Mouse (Mus musculus) intestine, embryonic 15.5 days (tissue): Measurements from ENCODE around the gene Fam196b. TPM values are rescaled to one million over a fixed set of nuclear protein-coding genes. Genes with fewer than 3 reads are reported as not detected.

Source experiments
- ATAC-seq: fragments of 200-750 bp; cut with Nextera tagmentation; 2 replicates; pipeline ENCODE4 v1.8.0; 2017; ENCODE audit warnings: moderate TSS enrichment, moderate library complexity
- H3K27ac ChIP-seq: fragments of 300-500 bp; sonication (generic); 2 replicates; pipeline ENCODE4 v1.5.1; 2015; ENCODE audit warnings: mild to moderate bottlenecking, inconsistent platforms
- H3K27me3 ChIP-seq: fragments of 300-500 bp; sonication (generic); replicated peaks from 2 replicates; pipeline ENCODE4 v1.6.1; 2015; ENCODE audit warnings: inconsistent platforms
- H3K36me3 ChIP-seq: fragments of 300-500 bp; sonication (generic); 2 replicates; pipeline ENCODE4 v1.6.1; 2015; ENCODE audit warnings: inconsistent platforms
- H3K4me1 ChIP-seq: fragments of 300-500 bp; sonication (generic); replicated peaks from 2 replicates; pipeline ENCODE4 v1.6.1; 2015; ENCODE audit warnings: inconsistent platforms
- H3K4me2 ChIP-seq: fragments of 300-500 bp; sonication (generic); replicated peaks from 2 replicates; pipeline ENCODE4 v1.6.1; 2015; ENCODE audit warnings: mild to moderate bottlenecking, inconsistent platforms
- H3K4me3 ChIP-seq: fragments of 300-500 bp; sonication (generic); replicated peaks from 2 replicates; pipeline ENCODE4 v1.5.1; 2015; ENCODE audit warnings: inconsistent platforms
- H3K9ac ChIP-seq: fragments of 300-500 bp; sonication (generic); 2 replicates; pipeline ENCODE4 v1.6.1; 2015; ENCODE audit warnings: inconsistent platforms
- H3K9me3 ChIP-seq: fragments of 300-500 bp; sonication (generic); 2 replicates; pipeline ENCODE4 v1.6.1; 2016; ENCODE audit warnings: inconsistent platforms
- WGBS: fragments of 180-500 bp; shearing (Covaris S2); methylation state at CpG from one replicate; pipeline ENCODE4 v1.1.7; 2015; 5-methylcytosine and 5-hydroxymethylcytosine counted together
- polyA plus RNA-seq: library from polyadenylated mRNA; unstranded; fragments of >200 nt; fragmentation: Nextera tagmentation; extraction: Ambion mirVana; gene quantifications from 2 replicates; pipeline ENCODE4 v1.2.1, GENCODE M21; 2015

The Fam196b gene
- polyA plus RNA-seq, 1 experiment from 2014 or later, result 0.21 TPM

DNA sequence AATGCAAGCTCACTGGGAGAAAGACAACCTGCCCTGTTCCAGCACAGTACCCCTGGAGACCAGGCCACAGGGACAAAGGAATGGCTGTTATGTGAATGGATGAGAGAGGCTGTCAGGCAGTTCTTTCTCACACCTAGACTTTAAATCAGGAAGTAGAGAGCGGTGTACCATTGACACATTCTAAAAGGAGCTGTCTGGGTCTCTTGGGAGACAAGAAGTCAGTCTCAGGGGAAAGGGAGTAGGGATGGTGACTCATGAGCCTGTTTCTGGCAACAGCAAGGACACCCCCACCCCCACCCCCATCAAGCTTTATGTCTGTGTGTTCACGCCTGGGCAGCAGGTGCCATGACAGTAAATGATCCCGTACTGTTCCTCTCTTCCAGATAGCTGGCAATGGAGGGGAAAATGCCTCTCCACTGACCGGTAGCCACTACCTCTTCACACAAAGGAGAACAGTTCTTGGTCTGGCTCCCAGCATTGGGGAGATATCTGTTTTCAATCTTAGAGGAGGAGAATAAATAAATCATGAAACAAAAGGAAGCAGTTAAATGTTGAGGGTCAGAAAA, 29.2 kb downstream of the Fam196b start:
- no peak for ATAC-seq
- Histone ChIP-seq H3K9me3 (no peaks in the 10 kb centered on the region), H3K9ac (no peak overlapping the region), H3K4me2 (no peak overlapping the region), H3K27ac (no peak overlapping the region), H3K4me3 (no peak overlapping the region), H3K36me3 (no peaks in the 10 kb centered on the region), H3K4me1 (no peaks in the 10 kb centered on the region), H3K27me3 (no peaks in the 10 kb centered on the region)
- WGBS, result 70% methylated on average over 4 of the region's 4 CpGs

DNA sequence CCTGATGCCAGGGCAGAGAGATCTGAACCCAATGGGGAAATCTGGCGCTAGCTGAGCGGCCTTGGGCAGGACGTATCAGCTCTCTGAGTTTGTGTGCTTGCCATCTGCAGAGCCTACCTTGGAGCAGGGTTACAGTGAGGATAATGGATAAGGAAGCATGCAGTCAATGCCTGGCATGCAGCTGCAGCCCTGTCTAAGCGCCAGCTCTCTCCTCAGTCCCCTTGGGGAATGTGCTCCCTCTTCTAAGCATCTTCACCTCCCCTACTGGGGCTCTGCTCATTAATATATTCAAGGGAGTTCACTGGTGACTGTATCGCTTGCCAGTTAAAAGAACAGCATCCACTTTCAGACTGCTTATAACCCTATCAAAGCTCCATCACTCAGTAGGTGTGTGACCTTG, 29.7 kb downstream of the Fam196b start:
- no peaks in the 10 kb centered on the region for H3K27me3 ChIP-seq
- no peaks in the 10 kb centered on the region for H3K36me3 ChIP-seq
- WGBS, result 65% methylated on average over 5 of the region's 5 CpGs
- no peak overlapping the region for H3K27ac ChIP-seq
- no peaks in the 10 kb centered on the region for H3K4me1 ChIP-seq
- H3K9ac ChIP-seq, result no peak overlapping the region
- no peak overlapping the region for H3K4me3 ChIP-seq
- no peaks in the 10 kb centered on the region for H3K9me3 ChIP-seq
- ATAC-seq, result no peak
- H3K4me2 ChIP-seq, result no peak overlapping the region

DNA sequence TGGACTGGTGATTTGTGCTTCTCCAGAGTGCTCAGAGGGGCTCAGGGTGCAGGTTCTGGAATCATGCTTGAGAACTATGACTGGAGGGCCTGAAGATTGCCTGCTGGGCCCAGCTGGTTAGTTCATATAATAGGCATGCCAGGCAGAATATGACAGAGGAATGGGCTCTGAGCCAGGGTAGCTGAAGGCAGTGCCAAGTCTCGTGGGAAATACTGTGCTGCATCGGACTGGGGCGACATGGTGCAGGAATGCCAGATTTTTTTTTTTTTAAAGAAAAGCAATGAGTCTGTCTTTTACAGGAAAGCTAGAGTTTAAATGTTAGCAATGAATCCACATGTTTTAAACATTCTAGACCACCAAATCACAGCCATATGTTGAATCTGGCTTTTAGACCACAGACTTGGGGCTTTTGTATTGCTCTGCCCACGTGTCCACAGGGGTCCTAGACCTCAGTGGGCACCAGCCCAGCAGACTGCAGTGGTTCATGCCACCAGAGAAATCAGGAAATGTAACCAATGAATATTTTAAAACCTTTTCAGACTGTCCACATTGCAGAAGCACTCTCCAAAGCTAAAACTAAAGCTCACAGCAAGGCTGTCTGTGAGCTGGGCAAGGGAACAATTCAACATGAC, 33.8 kb downstream of the Fam196b start:
- Histone ChIP-seq H3K4me3 (no peak overlapping the region), H3K36me3 (no peaks in the 10 kb centered on the region), H3K9me3 (no peaks in the 10 kb centered on the region), H3K4me1 (no peaks in the 10 kb centered on the region), H3K27me3 (no peaks in the 10 kb centered on the region), H3K27ac (no peak overlapping the region), H3K4me2 (no peak overlapping the region), H3K9ac (no peak overlapping the region)
- 0 out of 2 replicates have a peak, but pooled peaks have one; percentile 51 for ATAC-seq
- whole genome bisulfite sequencing, result 39% methylated on average over 4 of the region's 4 CpGs

DNA sequence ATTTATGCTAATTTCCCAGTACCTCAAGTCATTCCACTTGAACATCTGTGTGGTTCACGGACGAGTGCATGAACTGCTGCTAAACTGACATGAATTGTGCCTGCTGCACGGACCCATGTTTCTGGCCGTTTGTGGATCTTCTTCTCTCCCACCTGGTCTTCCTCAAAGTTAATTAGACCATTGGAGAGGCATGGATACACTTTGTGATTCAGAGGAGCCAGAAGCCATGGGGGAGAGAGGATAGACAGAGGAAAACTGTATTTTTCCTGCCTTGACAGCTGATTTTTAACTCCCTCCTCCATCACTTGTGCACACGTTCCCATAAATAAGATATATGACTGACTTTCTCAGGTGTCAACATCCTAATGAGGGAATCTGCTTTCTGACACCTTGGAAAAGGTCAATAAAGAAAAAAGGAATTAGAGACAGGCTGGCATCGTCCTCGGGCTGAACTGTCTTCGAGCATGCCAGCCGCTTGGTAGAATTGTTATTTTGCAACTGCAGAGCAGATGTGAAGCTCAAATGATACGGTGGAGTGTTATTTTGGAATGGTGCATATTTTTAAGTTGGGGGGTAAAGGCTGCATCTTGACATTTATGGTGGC, 34.9 kb downstream of the Fam196b start:
- Histone ChIP-seq H3K27ac (no peak overlapping the region), H3K9ac (no peak overlapping the region), H3K4me2 (no peak overlapping the region), H3K36me3 (no peaks in the 10 kb centered on the region), H3K4me3 (no peak overlapping the region), H3K4me1 (no peaks in the 10 kb centered on the region), H3K9me3 (no peaks in the 10 kb centered on the region), H3K27me3 (no peaks in the 10 kb centered on the region)
- WGBS, result 71% methylated on average over 10 of the region's 10 CpGs
- no peak for ATAC-seq

- Histone ChIP-seq H3K4me1 (0 out of 2 replicates have a peak, but pooled peaks cover 3% of the 10 kb centered on the region), H3K36me3 (no peaks in the 10 kb centered on the region), H3K4me2 (no peak overlapping the region), H3K27me3 (no peaks in the 10 kb centered on the region), H3K4me3 (no peak overlapping the region), H3K9me3 (no peaks in the 10 kb centered on the region), H3K9ac (no peak overlapping the region), H3K27ac (no peak overlapping the region)
- 44% methylated on average over 12 of the region's 12 CpGs for WGBS
- no peak for ATAC-seq
These were observed 40.8 kb downstream of the Fam196b start for GRCm38 (mm10) chr11:34355406-34355805.

GRCm38 (mm10) chr11:34356109-34356508, 41.5 kb downstream of the Fam196b start:
- no peak overlapping the region for H3K9ac ChIP-seq
- no peak for ATAC-seq
- no peaks in the 10 kb centered on the region for H3K27me3 ChIP-seq
- 32% methylated on average over 2 of the region's 2 CpGs for WGBS
- 0 out of 2 replicates have a peak, but pooled peaks cover 3% of the 10 kb centered on the region for H3K4me1 ChIP-seq
- no peaks in the 10 kb centered on the region for H3K36me3 ChIP-seq
- H3K9me3 ChIP-seq, result no peaks in the 10 kb centered on the region
- no peak overlapping the region for H3K27ac ChIP-seq
- H3K4me3 ChIP-seq, result no peak overlapping the region
- H3K4me2 ChIP-seq, result no peak overlapping the region

DNA sequence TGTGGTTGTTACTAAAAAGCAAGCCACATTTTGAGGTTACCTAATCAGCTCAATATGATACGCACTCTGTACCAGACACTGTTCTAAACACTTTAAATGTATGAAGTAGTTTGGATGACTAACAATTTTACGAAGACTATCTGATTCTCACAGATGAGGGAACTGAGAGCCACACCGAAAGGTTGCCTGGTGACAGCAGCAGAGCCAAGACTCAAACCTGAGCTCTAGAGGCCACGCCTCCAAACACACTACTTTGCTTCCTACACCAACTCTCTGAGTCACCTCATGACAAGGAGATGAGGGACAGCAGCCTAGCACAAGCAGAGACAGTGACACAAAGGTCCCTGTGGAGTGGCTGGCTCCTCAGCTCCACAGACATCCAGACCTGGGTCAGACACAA, 57.6 kb downstream of the Fam196b start:
- ATAC-seq, result no peak
- 79% methylated on average over 4 of the region's 4 CpGs for WGBS
- Histone ChIP-seq H3K4me3 (no peak overlapping the region), H3K9ac (no peak overlapping the region), H3K4me1 (no peaks in the 10 kb centered on the region), H3K4me2 (no peak overlapping the region), H3K9me3 (no peaks in the 10 kb centered on the region), H3K27me3 (no peaks in the 10 kb centered on the region), H3K27ac (no peak overlapping the region), H3K36me3 (no peaks in the 10 kb centered on the region)

- Histone ChIP-seq H3K4me2 (no peak overlapping the region), H3K27me3 (no peaks in the 10 kb centered on the region), H3K4me3 (no peak overlapping the region), H3K36me3 (no peaks in the 10 kb centered on the region), H3K9me3 (no peaks in the 10 kb centered on the region), H3K4me1 (no peaks in the 10 kb centered on the region), H3K9ac (no peak overlapping the region), H3K27ac (no peak overlapping the region)
- WGBS, result 79% methylated on average over 1 of the region's 1 CpGs
- ATAC-seq, result no peak
These were observed 60.9 kb downstream of the Fam196b start for GRCm38 (mm10) chr11:34375557-34375956.

DNA sequence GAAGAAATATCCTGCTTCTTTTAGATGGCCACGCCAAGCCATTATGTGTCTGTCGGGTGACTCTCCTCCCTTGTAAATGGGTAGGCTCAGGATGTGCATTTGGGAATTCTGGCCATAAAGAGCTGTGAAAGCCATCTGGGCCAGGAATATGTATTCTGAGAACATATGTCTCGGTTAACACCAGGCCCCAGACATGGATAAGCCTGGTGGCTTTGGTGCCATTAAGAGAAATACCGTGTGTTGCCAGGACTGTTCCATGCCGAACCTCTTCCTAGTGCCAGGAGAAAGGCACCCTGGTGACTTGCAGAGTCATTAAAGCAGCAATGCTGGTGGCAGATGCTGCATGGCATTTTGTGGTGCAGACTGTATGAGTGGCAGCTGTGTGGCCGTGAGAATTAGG, 63.0 kb downstream of the Fam196b start:
- Histone ChIP-seq H3K27me3 (no peaks in the 10 kb centered on the region), H3K4me1 (no peaks in the 10 kb centered on the region), H3K4me2 (no peak overlapping the region), H3K4me3 (no peak overlapping the region), H3K9me3 (no peaks in the 10 kb centered on the region), H3K9ac (no peak overlapping the region), H3K27ac (no peak overlapping the region), H3K36me3 (no peaks in the 10 kb centered on the region)
- ATAC-seq, result no peak
- 84% methylated on average over 6 of the region's 6 CpGs for WGBS

GRCm38 (mm10) chr11:34383501-34383900, 68.9 kb downstream of the Fam196b start:
- Histone ChIP-seq H3K9me3 (no peaks in the 10 kb centered on the region), H3K36me3 (no peaks in the 10 kb centered on the region), H3K4me3 (no peak overlapping the region), H3K27me3 (no peaks in the 10 kb centered on the region), H3K27ac (no peak overlapping the region), H3K4me2 (no peak overlapping the region), H3K4me1 (no peaks in the 10 kb centered on the region), H3K9ac (no peak overlapping the region)
- 84% methylated on average over 3 of the region's 3 CpGs for WGBS
- no peak for ATAC-seq

DNA sequence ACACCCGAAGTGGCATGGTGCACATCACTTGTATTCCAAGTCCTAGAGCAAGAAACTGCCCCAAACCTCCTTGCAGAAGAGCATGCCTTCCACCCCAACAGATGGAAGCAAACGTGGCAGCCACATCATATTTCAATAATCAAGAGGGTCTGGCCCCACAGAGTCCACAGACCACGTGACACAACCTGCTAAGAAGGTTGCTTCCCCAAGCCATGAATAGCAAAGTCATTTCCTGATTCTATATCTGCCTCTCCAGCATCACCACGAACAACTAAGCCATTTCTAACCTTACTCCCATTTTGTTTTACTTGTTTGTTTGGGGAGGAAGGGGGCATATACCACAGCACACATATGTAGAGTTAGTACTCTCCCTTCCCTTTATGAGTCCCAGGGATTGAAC, 69.6 kb downstream of the Fam196b start:
- no peaks in the 10 kb centered on the region for H3K36me3 ChIP-seq
- ATAC-seq, result no peak
- no peaks in the 10 kb centered on the region for H3K27me3 ChIP-seq
- no peak overlapping the region for H3K4me3 ChIP-seq
- H3K27ac ChIP-seq, result no peak overlapping the region
- H3K9me3 ChIP-seq, result no peaks in the 10 kb centered on the region
- no peak overlapping the region for H3K4me2 ChIP-seq
- 62% methylated on average over 4 of the region's 4 CpGs for WGBS
- no peak overlapping the region for H3K9ac ChIP-seq
- no peaks in the 10 kb centered on the region for H3K4me1 ChIP-seq

DNA sequence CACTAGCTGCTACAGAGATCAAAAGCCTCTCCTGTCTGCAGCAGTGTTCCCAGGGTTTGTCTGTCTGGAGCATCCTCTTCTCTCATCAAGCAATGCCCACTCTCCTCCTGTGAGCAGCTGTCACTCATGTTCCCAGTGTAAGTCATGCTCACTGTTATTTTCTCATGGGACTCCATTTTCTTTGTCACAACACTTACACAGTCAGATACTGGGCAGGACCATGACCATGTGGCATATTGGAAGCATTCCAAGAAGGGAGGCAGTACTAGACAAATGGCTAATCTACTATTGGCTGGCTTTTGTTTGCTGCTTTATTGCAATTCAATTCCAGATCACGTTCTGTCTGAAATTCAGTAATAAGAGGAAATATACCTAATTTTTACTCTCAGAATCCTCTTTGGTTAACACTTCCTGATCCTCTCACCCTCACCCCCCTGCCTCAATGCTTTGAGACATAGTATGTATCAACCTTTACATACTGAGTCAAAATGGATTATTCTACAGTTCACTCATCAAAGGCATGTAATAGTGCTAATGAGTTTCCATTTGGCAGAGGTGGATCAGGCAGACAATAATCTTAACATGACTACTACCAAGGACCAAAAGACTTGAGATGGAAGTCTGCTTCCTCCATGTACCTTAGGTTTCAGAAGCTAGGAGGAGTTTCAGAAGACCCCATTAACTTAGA, 70.5 kb downstream of the Fam196b start:
- Histone ChIP-seq H3K4me3 (no peak overlapping the region), H3K4me2 (no peak overlapping the region), H3K27ac (no peak overlapping the region), H3K9me3 (no peaks in the 10 kb centered on the region), H3K27me3 (no peaks in the 10 kb centered on the region), H3K36me3 (no peaks in the 10 kb centered on the region), H3K4me1 (no peaks in the 10 kb centered on the region), H3K9ac (no peak overlapping the region)
- ATAC-seq, result no peak
- 38% methylated on average over 1 of the region's 1 CpGs for WGBS
